Mouse (Mus musculus) stomach, postnatal 0 days (tissue): Measurements from ENCODE around the gene Ppp1r27. TPM values are rescaled to one million over a fixed set of nuclear protein-coding genes. Genes with fewer than 3 reads are reported as not detected.
A peak's percentile ranks its signal among the peaks of the same experiment; 100 is the strongest.
"Not testable (repeated sequence)": the region's sequence is repeated elsewhere in the genome, so short reads cannot be mapped to it uniquely, and the experiment has no call there.

Experiments
- ATAC-seq: fragments of 200-750 bp; cut with Nextera tagmentation; 2 replicates; pipeline ENCODE4 v1.8.0; 2017; ENCODE audit not compliant: low FRiP score, low TSS enrichment
- DNase-seq: peaks from one replicate; pipeline ENCODE4 v3.0.0-alpha.2; 2016; ENCODE audit warnings: low spot score
- H3K27ac ChIP-seq: fragments of 300-500 bp; sonication (generic); replicated peaks from 2 replicates; pipeline ENCODE4 v1.5.1; 2014; ENCODE audit warnings: mild to moderate bottlenecking, control low read depth
- H3K27me3 ChIP-seq: fragments of 300-500 bp; sonication (generic); 2 replicates; pipeline ENCODE4 v1.6.1; 2014; ENCODE audit warnings: low read length; ENCODE audit not compliant: control insufficient read depth, insufficient read depth
- H3K36me3 ChIP-seq: fragments of 300-500 bp; sonication (generic); 2 replicates; pipeline ENCODE4 v1.6.1; 2014; ENCODE audit warnings: low read length, mixed read lengths; ENCODE audit not compliant: control insufficient read depth, insufficient read depth
- H3K4me1 ChIP-seq: fragments of 300-500 bp; sonication (generic); replicated peaks from 2 replicates; pipeline ENCODE4 v1.6.1; 2014; ENCODE audit warnings: antibody characterized with exemption; ENCODE audit not compliant: control insufficient read depth, insufficient read depth
- H3K4me2 ChIP-seq: fragments of 300-500 bp; sonication (generic); replicated peaks from 2 replicates; pipeline ENCODE4 v1.6.1; 2014; ENCODE audit warnings: low read depth, mild to moderate bottlenecking, control low read depth, moderate library complexity
- H3K4me3 ChIP-seq: fragments of 300-500 bp; sonication (generic); 2 replicates; pipeline ENCODE4 v1.5.1; 2014; ENCODE audit warnings: low read depth, low read length, control low read depth
- H3K9ac ChIP-seq: fragments of 300-500 bp; sonication (generic); 2 replicates; pipeline ENCODE4 v1.6.1; 2014; ENCODE audit warnings: mild to moderate bottlenecking, low read length, control low read depth, mixed read lengths
- H3K9me3 ChIP-seq: fragments of 300-500 bp; sonication (generic); 2 replicates; pipeline ENCODE4 v1.6.1; 2016; ENCODE audit warnings: low read length; ENCODE audit not compliant: control insufficient read depth
- CTCF ChIP-seq: IDR thresholded peaks from 2 replicates; pipeline ENCODE4 v1.5.1; 2016; ENCODE audit warnings: antibody characterized with exemption, low read depth, mild to moderate bottlenecking, moderate library complexity
- EP300 ChIP-seq: optimal IDR thresholded peaks from 2 replicates; pipeline ENCODE3; 2016; ENCODE audit warnings: antibody characterized with exemption
- WGBS: fragments of 180-500 bp; shearing (Covaris S2); extraction: QIAGEN DNeasy Blood & Tissue Kit; methylation state at CpG from one replicate; pipeline ENCODE4 v1.1.7; 2014; 5-methylcytosine and 5-hydroxymethylcytosine counted together
- polyA plus RNA-seq: library from polyadenylated mRNA; unstranded; fragments of >200 nt; fragmentation: Nextera tagmentation; extraction: Ambion mirVana; gene quantifications from 2 replicates; pipeline ENCODE4 v1.2.1, GENCODE M21; 2015

The Ppp1r27 gene
- polyA plus RNA-seq, 1 experiment from 2014 or later: not detected

DNA sequence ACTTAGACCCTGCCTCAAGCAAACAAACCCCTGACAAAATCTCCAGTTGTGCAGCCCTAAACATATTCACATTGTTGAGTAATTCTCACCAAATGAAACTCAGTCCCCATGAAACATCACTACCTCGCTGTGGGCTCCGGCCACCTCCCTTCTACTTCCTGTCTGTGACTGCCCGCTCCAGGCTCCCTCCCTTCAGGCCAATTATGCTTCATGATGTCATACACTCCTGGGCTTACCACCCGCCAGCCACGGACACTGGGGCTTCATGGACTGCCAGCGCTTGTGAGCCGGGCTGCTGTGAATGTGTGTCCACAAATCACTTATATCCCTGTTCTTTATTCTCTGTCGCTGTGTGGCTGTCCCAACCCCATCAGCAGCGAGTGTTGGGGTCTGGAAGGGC lies 31.2 kb downstream of the Ppp1r27 start:
- DNase-seq: peak; percentile 68
- H3K27ac ChIP-seq: peak overlapping the region; percentile 82
- no peaks in the 10 kb centered on the region for H3K36me3 ChIP-seq
- H3K9me3 ChIP-seq: no peaks in the 10 kb centered on the region
- H3K9ac ChIP-seq: no peak overlapping the region
- H3K4me3 ChIP-seq: no peak overlapping the region
- H3K4me2 ChIP-seq: no peak overlapping the region
- no peaks in the 10 kb centered on the region for H3K4me1 ChIP-seq
- no peaks in the 10 kb centered on the region for H3K27me3 ChIP-seq
- ATAC-seq: peak; percentile 69
- TF ChIP-seq EP300 (no peak), CTCF (no peak)
- 47% methylated on average over 9 of the region's 9 CpGs for WGBS

GRCm38 (mm10) chr11:120518558-120518957 lies 32.4 kb downstream of the Ppp1r27 start:
- no peaks in the 10 kb centered on the region for H3K9me3 ChIP-seq
- H3K36me3 ChIP-seq: no peaks in the 10 kb centered on the region
- ATAC-seq (peak; percentile 66), DNase-seq (peak; percentile 89)
- H3K9ac ChIP-seq: no peak overlapping the region
- H3K27ac ChIP-seq: peak overlapping the region; percentile 82
- H3K4me2 ChIP-seq: 0 out of 2 replicates have a peak overlapping the region, but pooled peaks have one; percentile 4
- no peaks in the 10 kb centered on the region for H3K27me3 ChIP-seq
- 29% methylated on average over 6 of the region's 6 CpGs for whole genome bisulfite sequencing
- H3K4me1 ChIP-seq: no peaks in the 10 kb centered on the region
- no peak overlapping the region for H3K4me3 ChIP-seq
- TF ChIP-seq CTCF (no peak), EP300 (no peak)

DNA sequence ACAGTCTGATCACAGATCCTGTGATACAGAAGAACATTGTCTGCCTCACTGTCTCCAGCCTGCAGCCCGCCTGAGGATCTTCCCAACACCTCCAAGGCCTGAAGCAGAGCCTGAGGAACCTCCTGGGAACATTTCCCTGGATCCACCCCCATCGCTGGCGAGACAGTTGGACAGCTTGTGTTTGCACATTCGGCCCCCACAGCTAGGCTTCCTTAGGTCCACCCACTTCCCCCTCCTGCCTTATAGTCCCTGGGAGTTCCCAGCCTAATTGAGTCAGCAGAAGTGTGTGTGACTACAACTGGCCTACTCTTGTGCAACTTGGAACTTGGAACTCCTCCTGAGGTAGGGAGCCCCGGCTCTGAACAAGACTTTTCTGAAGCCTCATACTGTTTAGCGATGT lies 32.9 kb downstream of the Ppp1r27 start:
- DNase-seq: peak; percentile 51
- peak; percentile 58 for ATAC-seq
- no peaks in the 10 kb centered on the region for H3K4me1 ChIP-seq
- no peak overlapping the region for H3K4me3 ChIP-seq
- no peaks in the 10 kb centered on the region for H3K36me3 ChIP-seq
- no peak overlapping the region for H3K4me2 ChIP-seq
- 39% methylated on average over 6 of the region's 6 CpGs for WGBS
- H3K27ac ChIP-seq: peak overlapping the region; percentile 82
- H3K9ac ChIP-seq: no peak overlapping the region
- no peak for TF ChIP-seq CTCF
- no peak for TF ChIP-seq EP300
- no peaks in the 10 kb centered on the region for H3K27me3 ChIP-seq
- H3K9me3 ChIP-seq: no peaks in the 10 kb centered on the region

GRCm38 (mm10) chr11:120517147-120517546 lies 33.8 kb downstream of the Ppp1r27 start:
- Histone ChIP-seq H3K4me3 (no peak overlapping the region), H3K9me3 (no peaks in the 10 kb centered on the region), H3K27me3 (no peaks in the 10 kb centered on the region), H3K4me1 (no peaks in the 10 kb centered on the region), H3K36me3 (no peaks in the 10 kb centered on the region), H3K4me2 (no peak overlapping the region), H3K27ac (no peak overlapping the region), H3K9ac (no peak overlapping the region)
- ATAC-seq (no peak), DNase-seq (no peak)
- TF ChIP-seq CTCF (no peak), EP300 (no peak)
- WGBS: 83% methylated on average over 4 of the region's 4 CpGs

DNA sequence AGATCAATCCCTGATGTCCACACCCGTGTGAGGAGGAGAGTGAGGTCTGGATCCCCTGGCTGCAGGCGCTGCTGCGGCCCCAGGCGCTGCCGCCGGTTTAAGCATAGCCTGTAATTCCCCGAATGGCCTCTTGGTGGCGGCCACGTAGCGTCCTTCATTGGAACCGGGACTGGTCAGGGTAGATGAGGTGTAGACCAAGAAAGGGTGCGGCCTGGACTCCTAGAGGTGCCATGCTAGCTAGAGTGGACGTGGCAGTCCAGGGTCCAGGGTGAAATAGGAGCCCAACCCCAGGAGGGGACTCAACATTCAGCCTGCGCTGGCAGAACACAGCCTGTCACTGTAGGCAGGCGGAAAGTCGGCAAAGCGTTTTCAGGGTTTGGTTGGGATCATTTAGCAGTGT lies 35.3 kb downstream of the Ppp1r27 start:
- H3K4me2 ChIP-seq: no peak overlapping the region
- WGBS: 19% methylated on average over 17 of the region's 17 CpGs
- no peak overlapping the region for H3K4me3 ChIP-seq
- no peak overlapping the region for H3K27ac ChIP-seq
- TF ChIP-seq CTCF (peak; percentile 99), EP300 (no peak)
- ATAC-seq (peak; percentile 73), DNase-seq (peak; percentile 92)
- no peaks in the 10 kb centered on the region for H3K36me3 ChIP-seq
- H3K27me3 ChIP-seq: no peaks in the 10 kb centered on the region
- no peaks in the 10 kb centered on the region for H3K9me3 ChIP-seq
- no peaks in the 10 kb centered on the region for H3K4me1 ChIP-seq
- H3K9ac ChIP-seq: no peak overlapping the region

- not testable (repeated sequence) for H3K9ac ChIP-seq, ATAC-seq, DNase-seq, H3K4me3 ChIP-seq, H3K4me1 ChIP-seq, H3K27ac ChIP-seq, H3K36me3 ChIP-seq, H3K27me3 ChIP-seq, H3K9me3 ChIP-seq, H3K4me2 ChIP-seq
- 80% methylated on average over 2 of the region's 2 CpGs for WGBS
Observed at GRCm38 (mm10) chr11:120514262-120514661, 36.7 kb downstream of the Ppp1r27 start.
